Mouse (Mus musculus): ENCODE measurements around the gene Ankrd24.

Gene Ankrd24

DNA sequence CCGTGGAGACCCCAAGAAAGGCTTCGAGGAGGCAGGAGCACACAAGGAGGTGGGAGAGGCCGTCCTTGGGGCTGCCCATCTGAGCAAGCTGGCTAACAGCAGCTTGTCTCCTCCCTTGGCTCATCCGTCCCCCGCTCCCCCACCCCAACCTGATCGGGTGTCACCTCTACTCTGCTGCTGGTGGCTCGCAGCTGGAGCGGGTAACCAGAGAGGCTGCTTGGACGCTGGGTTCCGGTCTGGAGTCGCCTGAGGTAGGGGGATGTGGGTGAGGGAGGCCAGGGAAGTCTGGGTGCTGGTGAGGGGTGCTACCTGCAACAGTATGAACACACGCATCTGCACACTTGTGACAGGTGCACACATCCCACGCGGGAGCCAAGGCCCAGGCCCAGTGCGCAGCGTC lies at the start of gene Ankrd24:
Ankrd24 (plus strand) TSS at position 151 of the 400 bp plus-strand sequence.
- no peak for DNase-seq (ENCODE audit: low read depth in 2 of 2, low spot score in 2 of 2)

DNA sequence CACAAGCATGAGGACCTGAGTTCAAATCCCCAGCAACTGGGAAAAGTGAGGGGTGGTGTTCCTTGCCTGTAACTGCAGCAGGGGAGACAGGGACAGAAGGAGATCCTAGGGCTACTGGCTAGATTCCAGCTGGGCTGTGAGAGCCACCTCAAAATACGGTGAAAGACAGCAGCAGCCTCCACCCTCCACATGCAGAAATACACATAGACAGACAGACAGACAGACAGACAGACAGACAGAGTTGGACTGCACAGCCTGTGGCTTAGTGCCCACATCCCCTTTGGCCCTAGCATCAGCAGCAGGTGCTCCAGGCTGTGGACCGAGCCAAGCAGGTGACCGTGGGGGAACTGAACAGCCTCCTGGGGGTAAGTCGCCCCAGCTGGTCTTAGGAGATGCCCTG lies 48.4 kb upstream of the Ankrd24 start:
- DNase-seq (ENCODE audit: low read depth in 2 of 2, low spot score in 2 of 2): no peak

DNA sequence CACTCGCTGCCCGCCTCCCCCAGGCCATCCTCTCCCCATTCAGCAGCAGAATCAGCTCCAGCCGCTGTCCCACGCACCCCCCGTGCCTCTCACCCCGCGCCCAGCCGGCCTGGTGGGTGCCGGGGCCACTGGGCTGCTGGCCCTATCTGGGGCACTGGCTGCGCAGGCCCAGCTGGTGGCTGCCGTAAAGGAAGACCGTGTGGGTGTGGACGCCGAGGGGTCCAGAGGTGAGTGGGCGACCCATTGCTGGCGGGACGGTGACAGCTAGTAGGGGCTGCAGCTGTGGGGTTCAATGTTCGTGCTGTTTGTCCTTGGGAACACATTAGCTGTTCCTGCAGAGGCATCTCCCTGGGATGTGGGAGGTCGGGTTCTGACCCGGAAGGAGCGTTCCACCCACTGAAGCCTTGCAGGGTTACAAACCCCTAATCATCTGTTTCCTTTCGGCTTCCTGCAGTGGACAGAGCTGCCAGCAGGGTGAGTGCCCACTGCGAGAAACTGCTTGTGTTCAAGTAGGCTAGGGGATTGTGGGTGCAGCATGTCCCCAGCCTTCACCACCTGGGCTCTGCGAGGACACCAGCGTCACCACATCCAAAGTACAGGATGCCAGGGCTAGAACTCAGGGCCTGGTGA lies 47.8 kb upstream of the Ankrd24 start:
- DNase-seq (ENCODE audit: low read depth in 2 of 2, low spot score in 2 of 2): no peak

DNA sequence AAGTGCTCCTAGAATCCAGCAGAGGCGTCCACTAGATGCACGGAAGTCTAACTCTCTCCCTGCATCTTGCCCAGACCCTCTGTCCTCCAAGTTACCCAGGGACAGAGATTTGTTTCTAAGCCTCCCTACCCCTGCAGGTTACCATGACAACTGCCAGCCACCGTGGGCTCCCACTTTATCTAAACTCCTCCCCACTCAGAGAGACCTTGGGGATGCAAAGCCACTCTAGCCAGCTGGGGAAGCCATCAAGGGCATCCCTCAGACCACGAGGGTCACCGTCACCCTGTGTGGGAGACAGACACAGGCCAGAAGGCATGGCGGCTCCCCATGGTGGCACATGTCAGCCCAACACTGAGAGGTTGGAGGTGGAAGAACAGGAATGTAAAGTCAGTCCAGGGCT lies 45.0 kb upstream of the Ankrd24 start:
- no peak for DNase-seq (ENCODE audit: low read depth in 2 of 2, low spot score in 2 of 2)

DNA sequence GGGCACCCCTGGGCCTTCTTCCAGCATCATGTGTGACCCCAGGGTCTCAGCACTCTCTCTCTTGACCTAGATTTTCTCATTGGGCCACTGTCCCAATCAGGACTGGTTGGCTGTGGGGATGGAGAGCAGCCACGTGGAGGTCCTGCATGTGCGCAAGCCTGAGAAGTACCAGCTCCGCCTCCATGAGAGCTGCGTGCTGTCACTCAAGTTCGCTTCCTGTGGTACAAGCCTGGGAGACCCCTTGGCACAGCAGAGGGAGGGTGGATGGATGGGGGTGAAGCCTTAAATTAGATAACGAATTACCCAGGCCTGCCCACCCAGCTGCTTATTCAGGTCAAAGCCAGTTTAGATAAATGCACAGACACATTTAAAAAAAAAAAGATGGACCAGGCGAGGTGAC lies 39.6 kb upstream of the Ankrd24 start:
- no peak for DNase-seq (ENCODE audit: low read depth in 2 of 2, low spot score in 2 of 2)

DNA sequence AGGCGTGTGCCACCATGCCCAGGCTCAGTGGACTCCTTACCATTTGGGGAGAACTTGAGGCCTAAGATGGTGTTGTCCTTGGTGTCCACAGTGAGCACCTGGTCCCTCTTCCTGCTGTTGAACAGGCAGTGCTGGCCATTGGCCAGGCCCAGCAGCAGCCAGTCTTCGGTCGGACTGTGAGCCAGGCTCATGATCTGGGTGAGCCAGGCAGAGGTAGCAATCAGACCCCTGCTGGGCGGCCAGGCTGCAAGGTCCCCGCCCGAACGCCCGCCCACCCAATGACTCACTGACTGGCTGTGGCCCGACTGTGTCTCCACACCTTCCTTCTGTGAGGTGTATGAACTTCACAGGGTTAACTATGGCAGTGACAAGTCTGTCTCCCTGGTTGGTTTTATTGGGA lies 36.5 kb upstream of the Ankrd24 start:
- DNase-seq (ENCODE audit: low read depth in 2 of 2, low spot score in 2 of 2): no peak

DNA sequence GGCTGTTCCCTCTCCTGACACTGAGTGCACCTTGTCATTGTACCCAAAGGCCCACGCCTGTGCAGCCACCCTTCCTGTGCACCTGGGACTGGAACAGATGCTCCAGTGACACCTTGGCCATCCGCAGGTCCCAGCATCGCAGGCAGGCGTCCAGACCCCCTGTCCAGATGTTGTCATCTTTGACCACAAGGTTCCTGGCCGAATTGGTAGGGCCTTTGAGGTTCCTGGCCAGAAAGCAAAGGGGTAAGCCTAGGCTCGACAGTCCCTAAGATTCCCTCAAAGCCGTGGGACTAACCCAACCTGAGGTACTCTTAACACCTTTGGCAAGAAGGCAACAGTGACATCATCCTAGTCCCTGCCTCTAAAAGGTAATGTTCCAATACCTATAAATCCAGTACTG lies 35.7 kb upstream of the Ankrd24 start:
- DNase-seq (ENCODE audit: low read depth in 2 of 2, low spot score in 2 of 2): no peak

DNA sequence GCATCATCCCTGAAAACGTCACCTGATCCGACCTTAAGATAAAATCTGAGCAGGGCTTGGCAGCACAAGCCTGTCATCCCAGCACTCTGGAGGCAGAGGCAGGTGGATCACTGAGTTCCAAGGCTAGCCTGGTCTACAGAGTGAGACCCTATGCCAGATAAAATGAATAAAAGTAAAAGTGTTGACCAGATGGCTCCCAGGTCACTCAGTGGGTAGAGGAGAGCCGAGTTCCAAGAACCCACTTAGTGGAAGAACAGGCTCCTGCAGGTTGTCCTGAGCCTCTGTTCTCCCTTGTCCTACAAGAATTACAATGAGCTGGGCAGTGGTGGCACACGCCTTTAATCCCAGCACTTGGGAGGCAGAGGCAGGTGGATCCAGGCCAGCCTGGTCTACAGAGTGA lies 35.1 kb upstream of the Ankrd24 start:
- DNase-seq (ENCODE audit: low read depth in 2 of 2, low spot score in 2 of 2): no peak

DNA sequence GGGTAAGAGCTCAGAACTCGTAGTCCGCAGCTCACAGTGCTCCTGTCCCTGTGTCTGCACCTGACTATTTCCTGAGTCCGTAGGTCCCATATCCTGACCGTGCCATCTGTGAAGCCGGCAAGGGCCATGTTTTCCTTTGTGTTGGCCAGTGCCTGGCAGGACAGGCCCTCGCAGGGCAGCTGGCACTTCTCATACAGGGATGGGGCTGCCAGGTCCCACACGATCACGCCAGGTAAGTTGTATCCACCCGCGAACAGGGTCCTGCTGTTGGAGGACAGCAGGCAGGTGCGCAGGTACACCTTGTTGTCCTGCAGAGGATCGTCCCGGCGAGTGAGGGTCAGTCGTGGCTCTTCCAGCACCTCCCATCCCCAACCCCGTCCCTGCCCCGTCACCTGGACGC lies 34.4 kb upstream of the Ankrd24 start:
- no peak for DNase-seq (ENCODE audit: low read depth in 2 of 2, low spot score in 2 of 2)

DNA sequence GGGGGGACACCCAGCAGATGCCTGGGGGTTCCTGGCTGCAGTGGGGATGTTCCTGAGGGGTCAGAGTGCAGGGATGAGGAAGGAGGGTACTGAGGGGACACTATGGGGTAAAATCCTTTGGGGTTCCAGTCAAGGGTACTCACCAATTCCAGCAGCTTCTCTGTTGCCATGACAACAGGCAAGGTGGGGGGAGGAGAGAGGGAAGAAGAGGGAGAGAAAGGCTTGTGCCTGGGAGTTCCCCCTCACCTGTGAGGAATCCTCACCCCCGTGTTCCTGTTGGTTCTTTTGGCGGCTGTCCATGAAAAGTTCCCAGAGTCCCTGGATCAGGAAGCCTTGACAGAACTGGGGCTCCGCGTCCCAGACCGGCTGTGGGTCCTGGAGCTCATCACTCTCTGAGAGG lies 32.7 kb upstream of the Ankrd24 start:
- DNase-seq (ENCODE audit: low read depth in 2 of 2, low spot score in 2 of 2): no peak

DNA sequence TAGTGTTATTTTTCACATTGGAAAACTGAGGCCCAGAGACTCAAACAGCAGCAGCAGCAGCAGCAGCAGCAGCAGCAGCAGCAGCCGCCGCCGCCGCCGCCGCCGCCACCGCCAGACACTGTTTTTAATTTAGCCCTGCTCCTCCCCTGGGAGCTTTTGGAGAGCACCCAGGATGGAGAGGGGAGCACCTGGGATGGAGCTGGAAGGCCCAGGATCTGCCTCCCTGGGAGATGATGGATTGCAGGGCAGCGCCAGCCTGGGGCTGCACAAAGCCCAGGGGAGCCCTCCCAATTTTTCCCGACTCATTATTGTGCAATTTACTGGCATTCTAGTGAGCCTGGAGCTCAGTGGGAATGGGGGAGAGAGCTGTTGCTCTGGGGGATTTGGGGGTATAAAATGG lies 31.7 kb upstream of the Ankrd24 start:
- no peak for DNase-seq (ENCODE audit: low read depth in 2 of 2, low spot score in 2 of 2)

DNA sequence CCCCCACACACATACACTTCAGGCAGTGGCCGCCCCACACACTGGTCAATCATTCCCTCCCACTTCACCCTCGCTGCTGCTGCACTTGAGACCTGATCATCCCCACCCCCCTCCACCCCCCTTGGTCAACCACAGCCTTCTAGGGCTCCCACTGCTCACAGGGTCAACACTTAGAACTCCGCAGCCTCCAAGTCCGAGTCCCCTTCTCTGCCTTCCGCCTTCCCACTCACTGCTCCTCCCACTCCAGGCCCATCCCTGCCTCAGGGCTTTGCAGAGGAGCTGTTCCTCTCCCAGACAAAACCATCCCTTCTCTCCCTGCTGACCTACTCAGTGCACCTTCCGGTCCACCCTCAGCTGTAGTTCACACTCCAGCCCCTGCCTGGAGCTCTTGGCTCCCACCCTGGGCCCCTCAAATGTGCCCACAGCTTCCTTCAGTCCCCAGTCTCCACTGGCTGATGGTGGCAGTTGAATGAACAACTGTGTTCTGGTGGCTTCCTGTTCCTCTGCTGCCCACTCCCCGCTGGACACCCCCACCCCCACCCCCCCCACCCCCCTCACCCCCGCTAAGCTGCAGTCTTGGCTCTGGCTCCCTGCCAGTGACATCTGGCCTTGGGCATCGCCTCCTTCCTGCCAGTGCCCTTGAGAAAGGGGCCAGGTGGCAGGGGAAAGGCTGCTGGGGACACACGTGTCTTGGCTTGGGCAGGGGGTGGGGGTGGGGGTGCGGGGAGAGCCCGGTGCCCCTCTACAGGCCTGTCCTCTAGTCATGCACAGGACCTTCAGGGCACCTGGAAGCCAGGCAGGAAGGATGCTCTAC lies 31.0 kb upstream of the Ankrd24 start:
- no peak for DNase-seq (ENCODE audit: low read depth in 2 of 2, low spot score in 2 of 2)

DNA sequence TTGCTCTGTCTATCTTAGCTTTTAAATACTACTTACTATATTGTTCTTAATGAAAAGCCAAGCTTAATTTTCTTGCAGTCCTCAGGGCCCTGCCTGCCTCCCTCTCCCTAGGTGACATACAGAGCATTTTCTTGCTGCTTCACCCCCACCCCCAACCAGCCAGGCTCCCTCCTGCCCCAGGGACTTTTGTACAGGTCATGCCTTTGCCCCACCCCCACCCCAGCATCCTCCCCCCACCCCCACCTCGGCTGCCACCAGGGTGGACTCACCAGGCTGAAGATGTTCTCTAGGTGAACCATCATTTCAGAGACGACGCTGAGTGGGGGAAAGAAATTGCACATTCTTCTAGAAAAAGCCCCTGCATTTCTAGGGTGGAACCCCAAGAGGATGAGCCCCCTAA lies 30.0 kb upstream of the Ankrd24 start:
- no peak for DNase-seq (ENCODE audit: low read depth in 2 of 2, low spot score in 2 of 2)

DNA sequence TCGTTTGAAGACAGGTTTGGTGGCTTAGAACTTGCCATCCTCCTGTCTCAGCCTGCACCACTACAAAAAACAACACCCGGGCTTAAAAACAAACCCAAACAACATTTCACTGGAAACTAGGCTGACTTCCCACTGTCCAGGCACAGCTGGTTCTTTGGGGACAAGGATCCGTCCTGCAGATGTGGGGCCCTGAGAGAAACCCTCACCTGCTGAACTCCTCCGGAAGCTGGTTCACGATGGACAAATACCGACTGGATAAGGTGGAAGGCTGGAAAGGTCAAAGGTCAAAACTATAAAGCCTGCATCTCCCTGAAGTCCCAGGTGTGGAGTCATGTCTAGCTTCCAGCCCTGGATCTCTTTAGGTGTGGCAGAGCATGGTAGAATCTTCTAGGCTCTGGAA lies 29.5 kb upstream of the Ankrd24 start:
- DNase-seq (ENCODE audit: low read depth in 2 of 2, low spot score in 2 of 2): no peak

DNA sequence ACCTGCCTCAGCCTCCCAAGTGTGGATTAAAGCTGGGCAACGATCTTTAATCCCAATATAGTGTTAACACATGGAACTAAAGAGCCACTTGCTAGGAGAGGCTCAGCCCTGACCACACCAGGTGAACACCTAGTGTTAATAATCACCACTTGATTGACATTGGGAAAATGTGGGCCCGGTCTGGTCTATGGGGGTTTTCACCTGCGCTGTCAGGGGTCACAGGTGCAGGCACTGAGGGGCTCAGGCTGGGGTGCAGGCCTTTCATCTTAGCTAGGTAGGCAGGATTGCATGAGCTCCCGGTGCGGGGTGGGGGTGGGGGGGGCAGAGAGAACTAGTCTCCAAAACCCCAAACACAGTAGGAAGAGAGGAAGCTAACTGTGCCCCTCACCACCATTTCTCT lies 28.7 kb upstream of the Ankrd24 start:
- no peak for DNase-seq (ENCODE audit: low read depth in 2 of 2, low spot score in 2 of 2)

DNA sequence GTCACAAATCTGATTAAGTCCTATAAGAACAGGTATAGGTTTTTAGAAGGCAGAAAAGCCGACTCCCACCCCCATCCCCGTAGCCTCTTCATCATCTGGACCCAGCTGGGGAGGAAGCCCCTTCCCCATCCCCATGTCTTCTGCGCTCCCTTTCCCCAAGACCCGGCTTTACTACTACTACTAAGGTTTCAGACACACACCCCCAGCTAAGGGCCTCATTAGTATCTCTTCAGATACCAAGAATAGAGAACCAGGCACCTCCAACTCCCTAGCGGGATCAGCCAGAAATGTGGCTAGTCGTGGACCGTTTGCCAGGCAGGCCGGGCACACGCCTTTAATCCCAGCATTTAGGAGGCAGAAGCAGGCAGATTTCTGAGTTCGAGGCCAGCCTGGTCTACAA lies 28.2 kb upstream of the Ankrd24 start:
- no peak for DNase-seq (ENCODE audit: low read depth in 2 of 2, low spot score in 2 of 2)

DNA sequence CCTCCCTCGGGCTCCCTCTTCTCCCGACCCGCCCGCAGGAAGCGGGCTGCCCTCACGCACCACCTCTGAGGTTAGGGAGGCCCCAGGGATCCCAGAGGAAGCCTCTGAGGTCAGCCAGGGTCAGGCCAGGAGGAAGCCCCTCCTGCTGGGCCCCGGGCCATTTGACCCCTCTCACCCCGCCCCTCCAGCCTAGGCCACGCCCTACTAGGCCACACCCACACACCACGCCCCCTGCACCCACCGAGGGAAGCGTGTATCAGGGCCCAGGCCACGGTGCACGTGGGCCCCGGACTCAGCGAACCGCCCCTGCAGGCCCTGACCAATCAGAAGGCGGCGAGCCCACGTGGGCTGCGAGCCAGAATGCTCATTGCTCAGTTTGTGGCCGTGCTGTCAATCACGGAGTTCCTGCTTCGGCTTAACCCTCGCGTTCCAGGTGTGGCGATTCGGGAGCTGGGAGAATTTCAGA lies 27.6 kb upstream of the Ankrd24 start, which contains the start of gene Tle6:
Tle6 (minus strand) TSS at position 336 of the 466 bp plus-strand sequence.
- peak; percentile 56 to 60 for DNase-seq (ENCODE audit: low read depth in 2 of 2, low spot score in 2 of 2)

DNA sequence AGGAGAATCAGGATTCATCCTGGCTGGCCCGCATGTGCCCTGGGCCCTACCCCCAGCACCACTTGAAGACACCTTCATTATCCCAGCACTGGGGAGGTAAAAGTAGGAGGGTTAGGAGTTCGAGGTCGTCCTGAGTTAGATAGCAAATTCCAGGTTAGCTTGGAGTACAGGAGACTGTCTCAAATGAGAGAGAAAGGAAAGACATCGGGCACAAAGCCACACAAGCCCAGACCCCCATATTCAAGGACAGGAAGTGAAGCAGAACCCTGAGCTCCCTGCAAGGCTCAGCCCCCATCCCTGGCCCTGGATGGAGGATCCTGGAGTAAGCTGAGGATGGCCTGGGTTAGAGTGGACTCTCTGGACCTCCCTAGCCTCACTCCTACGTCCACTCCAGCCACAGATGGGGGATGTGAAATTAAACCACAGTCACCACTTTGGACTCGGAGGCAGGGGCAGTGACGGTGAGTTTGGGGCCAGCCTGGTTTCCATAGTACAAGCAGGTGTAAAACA lies 26.9 kb upstream of the Ankrd24 start:
- DNase-seq (ENCODE audit: low read depth in 2 of 2, low spot score in 2 of 2): no peak

DNA sequence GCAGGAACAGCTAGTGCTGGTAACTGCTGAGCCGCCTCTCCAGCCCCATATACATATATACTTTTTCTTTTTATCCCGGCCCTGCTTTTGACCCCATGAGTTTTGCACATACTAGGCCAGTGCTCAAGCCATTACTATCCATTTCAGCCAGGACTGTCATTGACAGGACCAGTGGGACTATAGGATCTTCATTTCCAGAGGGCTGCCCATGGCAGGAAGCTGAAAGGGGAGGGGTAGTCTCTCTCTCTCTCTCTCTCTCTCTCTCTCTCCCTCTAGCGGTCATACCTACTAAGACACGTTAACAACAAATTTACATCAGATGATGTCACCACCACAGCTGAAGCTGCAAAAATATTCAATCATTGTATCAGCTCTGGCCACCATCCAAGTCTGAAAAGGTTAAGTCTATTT lies 25.6 kb upstream of the Ankrd24 start:
- peak in 1 of 2 experiments; percentile 59 for DNase-seq (ENCODE audit: low read depth in 2 of 2, low spot score in 2 of 2)

DNA sequence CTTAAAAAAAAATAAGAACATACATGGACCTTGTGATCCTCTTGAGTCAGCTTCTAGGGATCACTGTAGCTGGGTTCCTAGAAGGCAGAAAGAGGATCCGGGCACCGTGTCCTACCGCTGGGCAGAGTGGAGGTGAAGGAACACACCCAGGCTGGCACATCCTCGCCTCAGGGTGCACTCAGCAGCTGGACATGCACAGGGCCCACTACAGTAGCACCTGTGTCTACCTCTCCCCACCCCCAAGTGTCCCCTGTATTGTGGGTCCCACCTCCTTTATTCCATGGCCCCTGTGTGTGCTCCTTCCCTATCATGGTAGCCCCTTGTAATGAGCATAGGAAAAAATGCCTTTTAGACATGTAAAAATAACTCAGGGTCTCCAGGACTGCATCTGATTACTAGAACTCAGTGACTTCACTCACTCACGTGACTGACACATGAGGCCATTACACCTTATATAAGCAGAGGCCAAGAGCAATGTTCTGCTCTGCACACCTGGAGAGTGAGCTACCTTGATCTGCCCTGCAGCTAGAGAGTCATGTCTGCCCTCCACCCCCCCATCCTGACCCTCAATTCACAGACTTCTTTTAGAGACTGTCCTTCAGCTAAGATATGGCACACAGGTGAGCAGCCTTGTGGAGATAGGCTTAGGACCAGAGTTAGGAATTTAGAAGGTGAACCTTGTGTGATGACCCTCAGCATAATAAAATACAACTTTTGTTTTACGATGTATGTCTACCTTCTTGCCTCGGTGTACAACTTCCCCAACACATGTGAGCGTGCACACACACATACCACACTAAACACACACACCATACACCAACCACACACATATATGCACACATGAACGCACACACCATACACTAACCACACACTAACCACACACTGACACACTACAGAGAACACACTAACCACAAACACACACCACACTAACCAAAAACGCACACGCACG lies 24.0 kb upstream of the Ankrd24 start:
- DNase-seq (ENCODE audit: low read depth in 2 of 2, low spot score in 2 of 2): no peak

DNA sequence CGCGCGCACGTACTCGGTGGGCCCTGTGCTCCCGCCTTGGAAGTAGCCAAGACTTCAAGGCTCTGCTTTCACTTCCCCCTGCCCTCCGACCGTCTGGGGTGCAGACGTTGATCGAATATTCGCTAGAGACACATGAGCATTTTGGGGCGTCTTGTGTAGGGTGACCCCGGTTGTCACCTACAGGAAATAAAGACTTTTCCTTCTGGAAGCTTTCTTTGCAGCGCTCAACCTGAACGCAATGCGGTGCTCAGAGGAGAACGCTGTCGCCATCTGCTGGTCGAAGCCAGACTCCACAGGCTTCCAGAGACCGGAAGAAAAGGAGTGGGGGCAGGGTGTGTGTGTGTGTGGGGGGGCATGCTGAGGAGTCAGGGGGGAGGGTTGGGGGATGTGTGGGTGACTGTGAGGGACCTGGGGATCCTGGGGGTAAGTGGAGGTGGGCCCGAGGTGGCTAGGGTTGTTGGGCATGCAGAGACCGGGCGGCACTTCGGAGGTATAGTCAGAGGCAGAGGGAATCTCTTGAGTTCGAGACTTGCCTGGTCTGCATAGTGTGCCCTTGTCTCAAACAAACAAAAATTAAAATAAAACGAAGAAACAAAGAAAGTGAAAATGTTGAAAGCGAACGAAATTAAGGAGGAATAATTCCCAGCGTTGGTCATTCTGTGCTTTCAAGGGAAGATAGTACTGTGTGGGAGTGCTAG lies 23.2 kb upstream of the Ankrd24 start:
- DNase-seq (ENCODE audit: low read depth in 2 of 2, low spot score in 2 of 2): peak; percentile 71 to 80

All from CD8-positive naive resting alpha-beta T cell, adult 2 months (primary cell).